Mouse (Mus musculus) embryonic facial prominence, embryonic 13.5 days (tissue): ENCODE results near the gene Bloc1s3. TPM values are rescaled to one million over a fixed set of nuclear protein-coding genes. Genes with fewer than 3 reads are reported as not detected.

ENCODE experiments used
- ATAC-seq: fragments of 200-750 bp; cut with Nextera tagmentation; 2 replicates; pipeline ENCODE4 v1.8.0; 2017; ENCODE audit warnings: low read depth; ENCODE audit not compliant: insufficient number of reproducible peaks, insufficient read depth, low FRiP score, low TSS enrichment
- H3K27ac ChIP-seq: fragments of 300-500 bp; sonication (generic); 2 replicates; pipeline ENCODE4 v1.5.1; 2015; ENCODE audit warnings: moderate library complexity, mild to moderate bottlenecking, inconsistent platforms
- H3K27me3 ChIP-seq: fragments of 300-500 bp; sonication (generic); 2 replicates; pipeline ENCODE4 v1.6.1; 2015; ENCODE audit warnings: mild to moderate bottlenecking, inconsistent platforms
- H3K36me3 ChIP-seq: fragments of 300-500 bp; sonication (generic); 2 replicates; pipeline ENCODE4 v1.6.1; 2015; ENCODE audit warnings: mild to moderate bottlenecking, inconsistent platforms
- H3K4me1 ChIP-seq: fragments of 300-500 bp; sonication (generic); 2 replicates; pipeline ENCODE4 v1.6.1; 2015; ENCODE audit warnings: inconsistent platforms
- H3K4me2 ChIP-seq: fragments of 300-500 bp; sonication (generic); 2 replicates; pipeline ENCODE4 v1.6.1; 2015; ENCODE audit warnings: moderate library complexity, mild to moderate bottlenecking, inconsistent platforms
- H3K4me3 ChIP-seq: fragments of 300-500 bp; sonication (generic); 2 replicates; pipeline ENCODE4 v1.5.1; 2015; ENCODE audit warnings: mild to moderate bottlenecking, inconsistent platforms
- H3K9ac ChIP-seq: fragments of 300-500 bp; sonication (generic); 2 replicates; pipeline ENCODE4 v1.6.1; 2015; ENCODE audit warnings: mild to moderate bottlenecking, inconsistent platforms
- H3K9me3 ChIP-seq: fragments of 300-500 bp; sonication (generic); 2 replicates; pipeline ENCODE4 v1.6.1; 2016; ENCODE audit warnings: inconsistent platforms
- WGBS: fragments of 180-500 bp; shearing (Covaris S2); methylation state at CpG from one replicate; pipeline ENCODE4 v1.1.7; 2015; ENCODE audit warnings: mixed read lengths; 5-methylcytosine and 5-hydroxymethylcytosine counted together
- polyA plus RNA-seq: library from polyadenylated mRNA; unstranded; fragments of >200 nt; fragmentation: Nextera tagmentation; extraction: Ambion mirVana; gene quantifications from 2 replicates; pipeline ENCODE4 v1.2.1, GENCODE M21; 2015

Bloc1s3 gene
- polyA plus RNA-seq, 1 experiment from 2014 or later = 2.3 TPM

DNA sequence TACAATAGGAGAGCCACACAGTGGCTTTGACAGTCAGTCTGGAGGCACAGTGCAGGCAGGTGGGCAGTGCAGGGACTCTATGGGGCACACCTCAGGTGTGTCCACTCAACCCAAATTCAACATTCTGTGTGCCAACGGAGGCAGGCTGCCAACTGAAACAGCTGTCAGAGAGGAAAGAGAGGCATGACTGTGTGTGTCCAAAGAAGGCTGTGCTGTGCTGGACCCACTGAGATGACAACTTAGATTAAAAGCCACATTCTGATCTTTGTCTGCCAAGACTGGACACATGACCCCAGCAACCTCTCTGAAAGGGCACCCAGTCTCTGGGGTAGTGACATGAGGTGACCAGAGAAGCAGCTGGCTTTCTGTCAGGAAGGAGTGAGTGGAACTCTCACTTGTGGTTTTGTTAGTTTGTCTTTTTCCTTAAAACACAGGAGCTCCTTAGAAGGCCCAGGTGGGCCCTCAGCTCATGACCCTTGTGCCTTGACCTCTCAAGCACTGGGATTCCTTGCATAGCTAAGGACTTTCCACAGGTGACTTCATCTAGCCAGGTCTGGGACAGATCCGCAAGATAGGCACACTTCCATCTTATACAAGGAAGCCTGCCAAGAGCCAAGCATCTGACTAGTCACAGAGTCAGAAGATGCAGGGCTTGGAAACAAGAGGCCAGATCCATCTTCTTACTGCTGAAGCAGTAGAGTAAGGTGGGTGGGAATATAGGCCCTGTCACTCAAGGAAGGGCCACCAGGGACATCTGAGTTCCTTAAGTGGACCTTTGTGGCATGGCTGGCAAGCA lies 32.8 kb upstream of the Bloc1s3 start:
- H3K4me1 ChIP-seq = peaks cover 21% of the 10 kb centered on the region
- H3K4me2 ChIP-seq = no peak overlapping the region
- peaks cover 9% of the 10 kb centered on the region for H3K36me3 ChIP-seq
- H3K9ac ChIP-seq = no peak overlapping the region
- WGBS = 93% methylated on average over 2 of the region's 2 CpGs
- no peak for ATAC-seq
- H3K27me3 ChIP-seq = no peaks in the 10 kb centered on the region
- H3K9me3 ChIP-seq = no peaks in the 10 kb centered on the region
- no peak overlapping the region for H3K27ac ChIP-seq
- no peak overlapping the region for H3K4me3 ChIP-seq

DNA sequence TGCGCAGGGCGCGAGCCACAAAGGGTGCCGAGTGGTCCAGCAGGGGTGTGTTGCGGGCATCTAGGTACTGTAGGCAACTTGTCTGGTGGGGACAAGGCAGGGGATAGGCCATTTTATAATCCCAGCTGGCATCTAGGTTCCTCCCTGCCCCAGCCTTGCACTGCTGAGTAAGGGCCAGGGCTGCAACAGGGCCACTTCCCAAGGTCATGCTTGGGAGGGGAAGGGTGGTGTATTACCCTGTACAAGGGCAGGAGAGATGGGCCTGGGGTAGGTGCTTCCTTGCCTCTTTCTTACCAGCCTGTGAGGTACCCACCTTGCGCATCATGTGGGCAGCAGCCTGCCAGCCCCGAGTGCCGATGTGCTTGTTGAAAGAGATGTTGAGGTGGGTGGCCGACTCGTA lies 26.5 kb upstream of the Bloc1s3 start:
- Histone ChIP-seq H3K4me2 (no peak overlapping the region), H3K27ac (no peak overlapping the region), H3K4me3 (no peak overlapping the region), H3K4me1 (no peaks in the 10 kb centered on the region), H3K9me3 (no peaks in the 10 kb centered on the region), H3K36me3 (peaks cover 68% of the 10 kb centered on the region), H3K9ac (no peak overlapping the region), H3K27me3 (no peaks in the 10 kb centered on the region)
- 96% methylated on average over 10 of the region's 10 CpGs for WGBS
- ATAC-seq = no peak

DNA sequence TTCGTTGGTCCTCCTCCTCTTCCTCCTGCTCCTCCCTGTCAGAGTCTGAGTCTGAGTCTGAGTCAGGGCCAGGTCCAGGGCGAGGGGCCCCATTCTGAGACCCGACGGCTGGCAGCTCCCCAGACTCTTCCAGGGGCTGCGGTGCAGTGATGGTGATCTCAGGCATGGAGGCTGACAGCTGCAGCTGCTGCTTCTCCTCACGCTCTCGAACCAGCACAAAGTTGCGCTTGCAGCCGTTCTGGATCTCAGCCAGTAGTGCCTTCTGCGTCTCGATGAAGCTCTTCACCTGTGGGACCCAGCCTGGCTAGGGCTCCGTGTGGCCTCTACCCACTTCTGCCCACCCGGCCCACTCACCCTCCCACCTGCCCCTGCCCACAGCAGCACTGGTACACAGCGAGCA lies 24.1 kb upstream of the Bloc1s3 start:
- Histone ChIP-seq H3K27ac (no peak overlapping the region), H3K36me3 (peaks cover 73% of the 10 kb centered on the region)
- WGBS = 88% methylated on average over 14 of the region's 14 CpGs

DNA sequence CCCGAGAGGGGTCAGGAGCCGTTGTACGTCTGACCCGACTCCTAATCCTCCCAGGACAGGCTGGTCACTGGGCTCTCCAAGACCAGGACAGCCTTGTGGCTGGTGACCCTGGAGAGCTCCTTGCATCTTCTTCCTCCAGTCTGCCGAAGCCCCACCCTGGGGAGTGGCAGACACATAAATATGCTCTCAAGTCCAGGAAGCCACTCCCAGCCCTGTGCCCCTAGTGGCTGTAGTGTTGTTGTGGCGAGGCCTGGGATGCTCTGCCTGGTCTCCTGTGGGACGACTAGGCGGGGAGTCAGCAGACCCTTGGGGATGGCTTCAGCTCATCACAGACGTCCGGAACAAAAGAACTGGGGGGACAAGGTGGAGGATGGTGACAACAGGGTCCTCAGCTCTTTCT lies 22.9 kb upstream of the Bloc1s3 start:
- Histone ChIP-seq H3K27me3 (no peaks in the 10 kb centered on the region), H3K27ac (0 out of 2 replicates have a peak overlapping the region, but pooled peaks have one; percentile 4), H3K36me3 (peaks cover 69% of the 10 kb centered on the region)

More for the DNA sequence above, 24.1 kb upstream of the Bloc1s3 start:
- 0 out of 2 replicates have a peak, but pooled peaks have one; percentile 1 for ATAC-seq
- H3K27me3 ChIP-seq = no peaks in the 10 kb centered on the region
- H3K4me3 ChIP-seq = no peak overlapping the region
- no peaks in the 10 kb centered on the region for H3K4me1 ChIP-seq
- H3K9me3 ChIP-seq = no peaks in the 10 kb centered on the region
- no peak overlapping the region for H3K9ac ChIP-seq
- H3K4me2 ChIP-seq = no peak overlapping the region

DNA sequence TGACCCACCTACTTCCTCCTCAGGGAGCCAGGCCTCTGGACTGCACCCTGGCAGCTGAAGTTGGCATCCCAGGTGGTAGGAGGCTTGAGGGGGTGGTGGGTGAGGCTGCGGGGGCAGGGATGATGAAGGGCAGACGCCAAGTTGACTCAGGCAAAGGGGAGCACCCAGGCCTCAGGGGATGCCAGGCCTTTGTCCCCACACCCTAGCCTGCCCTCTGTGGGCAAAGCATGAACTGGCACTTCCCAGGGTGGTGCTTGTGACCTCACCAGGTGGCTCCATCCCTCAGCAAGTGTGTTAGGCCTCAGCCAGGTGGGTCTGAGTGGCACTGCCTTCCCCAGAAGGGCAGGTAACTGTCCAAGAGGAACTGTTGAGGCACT lies 16.9 kb upstream of the Bloc1s3 start:
- H3K4me1 ChIP-seq = peaks cover 23% of the 10 kb centered on the region
- no peaks in the 10 kb centered on the region for H3K9me3 ChIP-seq
- H3K27me3 ChIP-seq = peaks cover 57% of the 10 kb centered on the region
- no peak overlapping the region for H3K9ac ChIP-seq
- H3K36me3 ChIP-seq = peaks cover 14% of the 10 kb centered on the region
- H3K4me2 ChIP-seq = no peak overlapping the region; the same call in 1 of the 2 replicates
- WGBS = 31% methylated on average over 2 of the region's 2 CpGs
- ATAC-seq = no peak
- peak overlapping the region; percentile 44; the same call in 1 of the 2 replicates for H3K4me3 ChIP-seq
- H3K27ac ChIP-seq = no peak overlapping the region

More for the DNA sequence above, 22.9 kb upstream of the Bloc1s3 start:
- H3K4me1 ChIP-seq = no peaks in the 10 kb centered on the region
- no peak for ATAC-seq
- H3K9me3 ChIP-seq = no peaks in the 10 kb centered on the region
- no peak overlapping the region for H3K4me2 ChIP-seq
- H3K9ac ChIP-seq = no peak overlapping the region
- H3K4me3 ChIP-seq = no peak overlapping the region
- 71% methylated on average over 10 of the region's 10 CpGs for WGBS

DNA sequence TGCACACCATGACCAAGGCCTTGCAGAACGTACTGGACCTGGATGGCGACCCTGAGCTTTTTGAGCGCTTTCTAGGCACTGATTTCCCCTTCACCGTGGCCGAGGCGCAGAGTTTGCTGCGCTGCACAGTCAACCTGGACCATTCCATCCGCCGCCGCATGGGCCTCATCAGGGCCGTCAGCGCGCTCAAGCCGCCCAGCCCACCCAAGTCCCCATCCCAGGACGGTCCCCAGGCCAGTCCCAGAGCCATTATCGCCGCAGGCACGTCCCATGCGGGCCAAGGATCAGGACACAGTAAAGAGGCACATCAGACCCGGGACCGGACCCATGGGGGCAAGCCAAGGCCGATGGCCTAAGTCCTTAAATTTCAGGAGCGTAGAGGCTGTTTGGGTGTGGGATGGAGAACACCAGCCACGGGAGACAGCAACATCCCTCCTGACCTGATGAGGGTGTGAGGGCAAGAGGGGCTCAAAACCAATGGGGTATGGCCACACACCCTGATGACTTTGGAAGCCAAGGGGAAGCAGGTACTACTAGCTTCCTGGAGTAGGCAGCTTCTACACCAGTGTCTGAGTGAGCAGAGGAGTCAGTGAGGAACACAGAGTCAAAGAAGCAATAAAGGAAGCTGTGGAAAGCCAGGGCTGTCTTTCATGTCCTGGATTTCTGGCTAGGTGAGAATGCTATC lies 16.4 kb upstream of the Bloc1s3 start:
- H3K36me3 ChIP-seq = peaks cover 9% of the 10 kb centered on the region
- no peak for ATAC-seq
- H3K27ac ChIP-seq = no peak overlapping the region
- peaks cover 62% of the 10 kb centered on the region for H3K27me3 ChIP-seq
- H3K4me2 ChIP-seq = peak overlapping the region; percentile 91
- 14% methylated on average over 24 of the region's 24 CpGs for WGBS
- H3K4me3 ChIP-seq = peak overlapping the region; percentile 44
- no peaks in the 10 kb centered on the region for H3K9me3 ChIP-seq
- H3K9ac ChIP-seq = peak overlapping the region; percentile 65
- peaks cover 28% of the 10 kb centered on the region for H3K4me1 ChIP-seq

DNA sequence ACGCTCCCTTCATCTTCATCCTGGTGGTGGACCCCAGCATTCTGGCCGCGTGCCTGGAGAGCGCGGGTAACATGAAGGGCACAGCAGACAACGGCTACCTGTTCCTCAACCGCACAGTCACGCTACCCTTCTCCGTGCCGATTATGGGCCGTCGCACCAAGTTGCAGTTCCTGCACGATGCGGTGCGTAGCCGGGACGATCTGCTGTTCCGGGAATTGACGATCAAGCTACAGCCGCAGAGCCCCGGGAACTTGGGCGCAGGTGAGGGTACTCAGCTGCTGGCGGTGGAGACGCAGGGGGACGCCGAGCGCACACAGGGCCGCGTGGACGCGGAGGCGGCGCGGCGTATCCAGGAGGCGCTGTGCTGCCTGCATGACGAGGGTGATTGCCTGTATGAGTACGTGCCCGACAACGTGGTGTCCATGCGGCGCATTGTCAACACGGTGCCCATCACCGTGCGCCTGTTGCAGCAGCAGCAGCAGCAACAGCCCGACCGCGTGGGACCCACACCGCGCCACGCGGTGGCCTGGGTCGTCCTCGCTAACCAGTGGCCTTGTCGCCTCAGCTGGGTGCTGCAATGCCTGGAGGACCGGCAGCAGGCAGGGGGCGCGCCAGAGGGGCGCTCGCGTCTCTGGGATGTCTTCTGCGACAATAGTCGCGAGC lies 15.7 kb upstream of the Bloc1s3 start:
- Histone ChIP-seq H3K9me3 (no peaks in the 10 kb centered on the region), H3K27ac (no peak overlapping the region), H3K4me3 (peak overlapping the region; percentile 44), H3K36me3 (peaks cover 2% of the 10 kb centered on the region; the same call in 1 of the 2 replicates), H3K9ac (peak overlapping the region; percentile 65), H3K27me3 (peaks cover 69% of the 10 kb centered on the region), H3K4me2 (peak overlapping the region; percentile 91), H3K4me1 (peaks cover 30% of the 10 kb centered on the region)
- WGBS = under 1% methylated on average over 64 of the region's 64 CpGs
- no peak for ATAC-seq

DNA sequence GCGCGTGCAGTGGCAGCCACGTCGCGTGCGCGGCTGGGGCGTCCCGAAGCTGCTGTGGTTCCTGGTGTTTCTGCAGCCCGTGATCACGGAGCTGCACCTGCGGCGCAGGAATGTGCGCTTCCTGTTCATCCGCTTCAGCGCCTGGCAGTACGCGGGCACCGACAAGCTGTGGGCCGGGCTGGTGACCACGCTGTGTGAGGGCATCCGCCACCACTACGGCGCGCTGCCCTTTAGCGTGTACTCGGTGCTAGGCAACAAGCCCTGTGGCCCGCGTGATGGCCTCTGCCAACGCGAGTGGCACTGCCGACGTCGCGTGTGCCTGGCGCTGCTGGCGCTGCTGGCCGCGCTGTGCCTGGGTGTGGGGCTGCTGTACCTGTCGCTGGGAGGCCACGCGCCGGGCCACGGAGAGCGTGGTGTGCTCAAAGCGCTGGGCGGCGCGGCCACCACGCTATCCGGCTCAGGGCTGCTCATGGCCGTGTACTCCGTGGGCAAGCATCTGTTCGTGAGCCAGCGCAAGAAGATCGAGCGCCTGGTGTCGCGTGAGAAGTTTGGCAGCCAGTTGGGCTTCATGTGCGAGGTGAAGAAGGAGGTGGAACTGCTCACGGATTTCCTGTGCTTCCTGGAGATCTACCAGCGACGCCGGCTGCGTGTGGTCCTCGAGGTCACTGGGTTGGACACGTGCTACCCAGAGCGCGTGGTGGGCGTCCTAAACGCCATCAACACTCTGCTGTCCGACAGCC lies 15.0 kb upstream of the Bloc1s3 start:
- WGBS = 13% methylated on average over 72 of the region's 72 CpGs
- peak overlapping the region; percentile 44 for H3K4me3 ChIP-seq
- peaks cover 30% of the 10 kb centered on the region for H3K4me1 ChIP-seq
- H3K27me3 ChIP-seq = peaks cover 76% of the 10 kb centered on the region
- peak overlapping the region; percentile 91 for H3K4me2 ChIP-seq
- H3K9ac ChIP-seq = peak overlapping the region; percentile 65
- H3K27ac ChIP-seq = no peak overlapping the region
- ATAC-seq = no peak
- no peaks in the 10 kb centered on the region for H3K9me3 ChIP-seq
- H3K36me3 ChIP-seq = no peaks in the 10 kb centered on the region

DNA sequence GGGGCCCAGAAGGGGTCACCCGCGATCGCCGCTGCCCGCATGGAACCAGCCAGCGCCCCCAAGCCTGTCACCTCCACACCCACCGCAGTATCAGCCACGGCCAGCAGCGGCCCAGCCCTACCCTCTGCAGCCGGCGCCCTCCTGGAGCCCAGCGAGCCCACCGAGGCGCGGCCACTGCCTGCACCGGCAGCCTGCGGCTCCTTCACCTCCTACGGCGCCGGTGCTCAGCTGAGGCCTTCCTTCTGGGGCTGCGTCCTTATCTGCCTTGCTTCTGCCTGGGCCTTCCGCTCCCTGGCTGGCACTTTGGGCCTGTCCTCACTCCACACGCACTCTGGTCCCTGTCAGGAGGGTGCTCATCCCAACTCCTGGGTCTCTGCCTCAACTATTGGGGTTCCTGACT lies 11.9 kb upstream of the Bloc1s3 start:
- no peak for ATAC-seq
- 5% methylated on average over 22 of the region's 23 CpGs for WGBS
- peaks cover 90% of the 10 kb centered on the region for H3K27me3 ChIP-seq
- no peak overlapping the region for H3K27ac ChIP-seq
- H3K9me3 ChIP-seq = no peaks in the 10 kb centered on the region
- peaks cover 36% of the 10 kb centered on the region for H3K4me1 ChIP-seq
- H3K4me3 ChIP-seq = peak overlapping the region; percentile 29
- H3K36me3 ChIP-seq = no peaks in the 10 kb centered on the region
- peak overlapping the region; percentile 68 for H3K9ac ChIP-seq
- H3K4me2 ChIP-seq = peak overlapping the region; percentile 53

DNA sequence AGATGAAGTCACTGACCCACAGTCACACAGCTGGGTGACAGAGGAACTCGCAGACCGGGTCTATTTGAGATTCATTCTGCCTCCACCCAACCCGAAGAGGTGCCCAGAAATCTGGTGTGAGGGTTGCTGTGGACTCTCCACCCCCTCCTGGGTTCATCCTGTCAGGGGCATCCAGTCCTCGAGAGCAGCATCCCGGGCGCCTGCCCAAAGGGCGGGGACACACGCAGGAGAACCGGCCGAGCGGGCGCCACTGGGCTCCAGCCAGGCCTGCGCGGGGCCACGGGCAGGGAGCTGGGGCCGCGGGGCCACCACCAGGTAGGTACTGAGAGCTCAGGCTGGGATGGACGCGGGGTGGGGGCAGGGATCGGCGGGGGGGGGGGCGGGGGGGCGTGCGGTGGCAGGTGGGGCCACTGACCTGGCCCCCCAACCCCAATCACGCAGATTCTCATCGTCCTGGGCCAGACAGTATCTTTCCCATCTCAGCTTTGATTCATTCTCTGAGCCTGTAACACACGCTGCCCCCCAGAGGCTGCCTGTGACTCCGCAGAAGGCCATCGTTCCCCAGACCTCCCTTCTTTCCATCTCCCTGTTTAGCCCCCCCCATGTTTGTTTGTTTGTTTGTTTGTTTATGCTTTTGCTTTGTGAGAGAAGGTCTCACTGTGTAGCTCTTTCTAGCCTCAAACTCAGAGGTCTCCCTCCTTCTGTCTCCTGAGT lies 9.6 kb upstream of the Bloc1s3 start, which contains the start of gene Nkpd1:
Gene Nkpd1 (plus strand): TSS at position 187 of the 714 bp plus-strand sequence.
- Histone ChIP-seq H3K4me3 (peak within 1 kb of the TSS; percentile 22), H3K27ac (no peak within 1 kb of the TSS), H3K4me2 (peak within 1 kb of the TSS; percentile 51), H3K4me1 (peaks cover 17% of the 10 kb centered on the region), H3K36me3 (no peaks in the 10 kb centered on the region), H3K9me3 (no peaks in the 10 kb centered on the region), H3K27me3 (peaks cover 68% of the 10 kb centered on the region), H3K9ac (peak within 1 kb of the TSS; percentile 65)
- ATAC-seq = no peak
- 6% methylated on average over 20 of the region's 29 CpGs for WGBS
